Mouse (Mus musculus) megakaryocyte, embryonic 14.5 days (primary cell): ENCODE results near the gene Hic1.

Experiments used
- FLI1 ChIP-seq: IDR thresholded peaks from 2 replicates; pipeline ENCODE4 v1.6.1; 2012; ENCODE audit warnings: low read length, inconsistent platforms, mixed read lengths
- GATA1 ChIP-seq: IDR thresholded peaks from 3 replicates; pipeline ENCODE4 v1.6.1; 2012; ENCODE audit warnings: mixed read lengths, low read length, inconsistent platforms, borderline replicate concordance

- TF ChIP-seq GATA1 (no peak), FLI1 (no peak)
These were observed 22.5 kb upstream of the Hic1 start for GRCm38 (mm10) chr11:75191841-75192240.
